Mouse (Mus musculus): ENCODE measurements around the gene Vmn1r45. TPM values are rescaled to one million over a fixed set of nuclear protein-coding genes. Genes with fewer than 3 reads are reported as not detected.

Vmn1r45 gene
- polyA plus RNA-seq (2012; ENCODE audit: low replicate concordance): 0.08 TPM in 1 of 2 replicates, not detected in the other

DNA sequence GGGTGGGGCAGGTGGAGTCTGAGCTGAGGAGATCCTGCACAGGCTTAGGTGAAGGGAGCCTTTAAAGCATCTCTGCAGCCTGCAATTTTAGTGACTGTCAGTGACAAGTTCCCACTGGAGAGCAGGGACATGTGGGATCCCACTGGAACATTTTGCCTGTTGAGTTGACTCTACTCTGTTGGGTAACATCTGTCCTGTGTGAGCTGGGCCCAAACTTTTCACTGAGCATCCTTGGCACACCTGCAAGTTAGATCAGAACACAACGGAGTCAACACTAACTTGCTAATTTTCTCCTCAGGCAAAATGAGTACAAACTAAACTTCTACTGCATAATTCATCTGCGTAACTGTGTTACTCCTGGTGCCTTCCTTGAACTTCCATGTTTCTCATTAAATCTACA is at the start of gene Vmn1r45:
Gene Vmn1r45 (minus strand): TSS at position 101 of the 400 bp plus-strand sequence.

GRCm38 (mm10) chr6:89969013-89969412 is 28.6 kb upstream of the Vmn1r45 start, which contains the start of gene Vmn1r46:
Vmn1r46 (plus strand) TSS chr6:89969313.

DNA sequence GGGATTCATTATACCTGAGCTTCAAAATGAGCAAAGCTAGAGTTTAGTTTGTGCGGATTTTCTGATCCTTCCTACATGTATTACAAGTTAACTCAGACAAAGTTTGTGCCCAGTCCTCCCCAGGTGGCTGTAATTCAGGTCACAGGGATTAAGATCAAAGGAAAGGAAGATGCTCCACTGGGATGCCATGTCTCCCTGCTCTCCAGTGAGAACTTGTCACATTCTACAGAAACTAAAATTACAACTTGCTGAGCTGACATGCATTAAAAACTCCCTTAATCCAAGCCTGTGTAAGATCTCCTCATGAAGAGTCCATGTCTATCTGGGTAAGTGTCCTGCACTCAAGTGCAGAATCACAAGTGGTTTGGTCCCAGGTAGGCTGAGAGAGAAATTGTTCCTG is 57.0 kb downstream of the Vmn1r45 start, which contains the start of gene Vmn1r44:
Gene Vmn1r44 (plus strand): TSS at position 301 of the 400 bp plus-strand sequence.

Other genes with a start within 250 kb of the Vmn1r45 start
- not detected in 2 replicates for gene Vmn1r40, start 233.1 kb downstream of the Vmn1r45 start, polyA plus RNA-seq (2012; ENCODE audit: low replicate concordance)
- gene Vmn1r41, start 199.8 kb downstream of the Vmn1r45 start, polyA plus RNA-seq (2012; ENCODE audit: low replicate concordance): 0.18 TPM in 1 of 2 replicates, not detected in the other
- not detected in 2 replicates for gene Vmn1r42, start 64.2 kb downstream of the Vmn1r45 start, polyA plus RNA-seq (2012; ENCODE audit: low replicate concordance)
- gene Vmn1r43, start 64.2 kb downstream of the Vmn1r45 start, polyA plus RNA-seq (2012; ENCODE audit: low replicate concordance): not detected in 2 replicates
- not detected in 2 replicates for gene Vmn1r44, start 56.9 kb downstream of the Vmn1r45 start, polyA plus RNA-seq (2012; ENCODE audit: low replicate concordance)
- gene Vmn1r46, start 28.7 kb upstream of the Vmn1r45 start, polyA plus RNA-seq (2012; ENCODE audit: low replicate concordance): not detected in 2 replicates
- gene Vmn1r47, start 75.5 kb upstream of the Vmn1r45 start, polyA plus RNA-seq (2012; ENCODE audit: low replicate concordance): not detected in 2 replicates
- gene Vmn1r48, start 96.2 kb upstream of the Vmn1r45 start, polyA plus RNA-seq (2012; ENCODE audit: low replicate concordance): not detected in 2 replicates
- not detected in 2 replicates for gene Vmn1r49, start 137.9 kb upstream of the Vmn1r45 start, polyA plus RNA-seq (2012; ENCODE audit: low replicate concordance)
- gene Vmn1r50, start 160.8 kb upstream of the Vmn1r45 start, polyA plus RNA-seq (2012; ENCODE audit: low replicate concordance): not detected in 2 replicates
- not detected in 2 replicates for gene Vmn1r51, start 182.0 kb upstream of the Vmn1r45 start, polyA plus RNA-seq (2012; ENCODE audit: low replicate concordance)
- gene Vmn1r52, start 234.2 kb upstream of the Vmn1r45 start, polyA plus RNA-seq (2012; ENCODE audit: low replicate concordance): 0.07 TPM in 1 of 2 replicates, not detected in the other

All from leukemia stem cell, adult 10-12 weeks (primary cell).